Mouse (Mus musculus) liver, adult 2 months (tissue): ENCODE measurements at regions not wholly inside any gene's neighbourhood (a gene's known extent, or its start where the extent isn't known, plus 50 kb on each side); places are given as distances from the start of the nearest gene placed in this dataset.

Source experiments
- CTCF ChIP-seq: fragments of 200-500 bp; IDR thresholded peaks from 2 replicates; pipeline ENCODE4 v1.5.1; 2011; ENCODE audit warnings: low read depth, low read length, control low read depth
- POLR2A ChIP-seq: fragments of 200-500 bp; IDR thresholded peaks from 2 replicates; pipeline ENCODE4 v1.6.1; 2011; ENCODE audit warnings: low read length, control low read depth; ENCODE audit not compliant: insufficient read depth; ENCODE audit errors: extremely low read depth

DNA sequence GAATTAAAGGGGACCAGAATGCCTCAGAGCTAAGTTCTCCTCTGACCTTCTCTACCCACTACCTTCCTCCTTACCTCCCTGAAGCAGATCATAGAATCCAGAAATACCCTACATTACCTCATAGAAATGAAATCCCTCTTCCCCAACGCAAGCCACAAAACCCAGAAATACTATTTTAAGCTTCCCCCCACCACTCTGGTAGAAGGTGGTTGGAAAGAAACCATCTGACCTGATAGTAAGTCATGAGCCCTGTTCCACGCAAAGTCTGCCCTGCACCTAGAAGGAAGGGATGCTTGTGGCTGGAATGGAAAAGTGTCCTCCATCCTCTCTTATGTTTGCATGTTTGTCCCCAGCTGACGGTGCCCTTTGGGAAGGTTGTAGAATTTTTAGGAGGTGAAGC lies 283.8 kb downstream of the Spry2 start:
- TF ChIP-seq CTCF (no peak), POLR2A (no peak)
